Mouse (Mus musculus) telencephalon, adult 2 months (tissue): Measurements from ENCODE around the gene BC025920.
A peak's percentile ranks its signal among the peaks of the same experiment; 100 is the strongest.

Source experiments
- DNase-seq: peaks from one replicate; pipeline ENCODE4 v3.0.0-alpha.2; 2011; ENCODE audit warnings: low read depth, low spot score

Gene BC025920

DNA sequence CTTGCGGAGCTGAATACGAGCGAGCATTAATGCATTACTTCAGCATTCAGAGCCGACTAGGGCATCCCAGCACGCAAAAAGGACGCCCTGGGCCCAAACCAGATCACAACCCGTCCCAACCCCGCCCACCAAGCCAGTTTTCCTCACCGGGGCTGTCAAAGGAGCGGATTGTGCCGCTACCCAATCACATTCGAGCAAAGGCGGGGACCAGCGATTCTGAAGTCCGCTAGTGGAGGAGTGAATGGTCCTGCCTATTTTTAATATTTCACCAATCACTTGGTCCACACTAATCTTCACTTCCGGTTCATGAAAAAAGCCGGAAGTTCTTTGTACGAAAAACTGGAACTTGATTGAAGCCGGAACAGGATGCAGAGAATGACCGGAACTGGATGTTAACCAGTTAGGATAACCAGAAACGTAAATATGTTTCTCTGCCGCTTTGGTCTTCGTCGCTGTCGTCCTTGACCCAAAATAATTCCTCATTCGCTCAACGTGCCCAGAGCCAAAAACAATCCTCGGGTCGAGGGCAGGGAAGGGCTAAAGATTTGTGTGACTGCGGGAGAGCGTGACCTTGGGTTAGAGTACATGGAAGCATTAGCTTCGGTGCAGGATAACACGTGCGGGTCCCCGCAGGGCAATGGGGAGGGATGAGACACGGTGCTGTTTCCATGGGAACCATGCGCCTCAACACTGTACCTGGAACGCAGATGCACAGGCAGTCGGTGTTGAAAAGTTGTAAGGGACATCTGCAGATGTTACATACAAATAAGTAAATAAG, at the start of gene BC025920:
TSS of gene BC025920 (plus strand) at position 297 of the 778 bp plus-strand sequence.
- peak; percentile 99 for DNase-seq

- DNase-seq, result no peak
These were observed 49.8 kb upstream of the BC025920 start for GRCm38 (mm10) chr10:81556282-81556681.

DNA sequence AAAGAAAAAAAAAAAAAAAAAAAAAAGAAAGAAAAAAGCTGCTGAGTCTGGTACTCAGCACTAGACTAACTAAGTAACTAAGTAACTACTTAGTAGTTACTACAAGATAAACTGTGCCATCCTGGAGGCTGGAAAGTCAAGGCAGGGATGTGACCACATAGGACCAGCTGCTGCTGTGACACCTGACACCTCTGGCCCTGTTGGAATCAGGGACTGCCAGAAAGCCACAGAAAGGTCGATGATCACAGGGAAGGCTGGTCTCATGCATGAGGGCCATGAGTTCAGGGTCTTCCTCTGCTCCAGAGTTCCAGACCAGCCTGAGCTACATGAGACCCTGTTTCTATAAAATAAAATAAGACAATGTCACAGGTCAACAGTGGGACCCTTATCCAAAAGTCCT, 48.6 kb upstream of the BC025920 start:
- DNase-seq, result no peak

DNA sequence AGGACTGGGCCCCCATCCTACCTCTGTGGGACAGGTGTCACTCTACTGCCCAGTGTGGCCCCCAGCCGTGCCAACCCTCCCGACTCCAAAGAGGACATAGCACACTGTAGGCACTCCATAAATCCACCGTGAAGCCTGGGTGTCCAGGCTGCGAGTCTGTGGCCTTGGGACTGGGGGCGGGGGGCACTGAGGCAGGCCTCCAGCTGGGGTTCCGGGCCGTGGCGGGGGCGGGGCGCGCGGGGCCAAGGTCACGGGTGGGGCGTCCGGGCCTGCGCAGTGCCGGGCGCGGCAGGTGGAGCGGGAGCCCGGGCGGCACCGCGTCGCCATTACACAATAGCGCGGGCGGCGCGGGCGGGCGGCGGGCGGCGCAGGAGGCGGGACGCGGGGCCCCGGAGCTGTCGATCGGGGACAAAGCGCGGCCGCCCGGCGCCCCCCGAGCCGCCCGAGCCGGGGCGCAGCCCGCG, 46.9 kb upstream of the BC025920 start, which contains the start of gene Aes:
TSS of gene Aes (plus strand) at position 326 of the 464 bp plus-strand sequence.
- DNase-seq, result no peak

- DNase-seq, result no peak
These were observed 46.2 kb upstream of the BC025920 start for GRCm38 (mm10) chr10:81559627-81560539.

DNA sequence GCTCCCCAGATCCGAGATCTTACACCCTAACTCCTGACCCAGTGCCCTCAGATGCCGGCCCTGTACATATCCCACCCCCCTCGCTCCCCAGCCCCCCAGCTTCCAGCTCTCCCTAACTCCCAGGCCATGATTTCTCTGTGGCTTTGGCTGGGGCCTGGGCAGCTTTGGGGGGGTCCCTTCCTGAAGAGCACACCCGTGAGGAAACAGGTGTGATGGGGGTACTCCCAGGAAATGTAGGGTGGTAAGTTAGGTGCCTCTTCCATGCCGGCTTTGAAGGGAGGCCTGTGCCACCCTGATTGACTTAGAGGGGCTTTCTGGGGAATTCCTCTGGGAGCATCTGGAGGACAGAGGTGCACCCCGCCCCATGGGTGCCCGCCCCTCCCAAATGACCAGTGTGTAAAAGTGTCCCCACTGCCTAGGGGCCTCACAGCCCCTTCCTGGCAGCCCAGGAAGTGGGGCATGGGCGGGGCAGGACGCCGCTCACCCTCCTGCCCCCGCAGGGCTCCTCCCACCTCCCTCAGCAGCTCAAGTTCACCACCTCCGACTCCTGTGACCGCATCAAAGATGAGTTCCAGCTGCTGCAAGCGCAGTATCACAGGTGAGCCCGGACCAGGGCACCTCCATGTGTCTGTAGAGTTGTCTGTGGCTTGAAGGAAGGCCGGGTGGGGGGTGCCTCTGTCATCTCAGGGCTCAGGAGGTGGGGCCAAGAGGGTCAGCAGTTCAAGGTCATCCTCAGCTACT, 45.2 kb upstream of the BC025920 start:
- no peak for DNase-seq

DNA sequence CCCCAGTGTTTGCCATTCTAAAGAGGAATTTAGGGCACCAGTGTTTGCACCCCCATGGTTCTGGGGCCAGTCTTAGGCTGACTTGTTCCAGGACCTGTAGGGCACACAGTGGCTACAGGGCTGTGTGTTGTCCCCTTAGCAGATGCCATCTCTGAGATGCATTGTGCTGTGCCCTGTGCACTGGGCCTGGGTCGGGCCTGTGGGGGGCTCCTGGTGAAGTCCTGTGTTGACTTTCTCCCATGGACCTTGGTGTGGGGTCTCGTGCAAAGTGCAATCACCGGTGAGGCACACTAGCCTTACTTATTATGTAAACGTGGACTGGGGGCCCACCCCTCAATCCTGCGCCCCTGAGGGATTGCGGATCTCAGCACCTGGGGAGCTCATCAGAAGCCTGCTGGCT, 43.7 kb upstream of the BC025920 start:
- DNase-seq, result no peak

DNA sequence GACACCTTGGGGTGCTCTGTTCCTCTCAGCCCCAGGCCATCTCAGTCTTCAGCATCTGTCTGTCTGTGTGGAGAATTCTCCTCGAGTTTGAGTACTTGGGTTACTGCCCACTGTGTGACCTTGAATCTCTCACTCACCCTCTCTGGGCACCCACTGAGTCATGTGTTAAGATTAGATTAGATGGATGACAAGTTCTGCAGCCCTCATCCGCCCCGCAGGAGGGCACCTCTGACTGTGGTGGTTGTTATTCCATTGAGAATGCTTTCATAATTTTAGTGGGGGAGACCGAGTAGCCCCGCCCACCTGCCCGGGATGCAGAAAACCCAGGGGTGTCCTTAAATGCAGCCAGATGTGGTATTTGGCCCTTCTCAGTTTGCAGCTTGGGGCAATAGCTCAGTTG, 42.6 kb upstream of the BC025920 start:
- no peak for DNase-seq

GRCm38 (mm10) chr10:81564216-81564615, 41.9 kb upstream of the BC025920 start:
- no peak for DNase-seq

DNA sequence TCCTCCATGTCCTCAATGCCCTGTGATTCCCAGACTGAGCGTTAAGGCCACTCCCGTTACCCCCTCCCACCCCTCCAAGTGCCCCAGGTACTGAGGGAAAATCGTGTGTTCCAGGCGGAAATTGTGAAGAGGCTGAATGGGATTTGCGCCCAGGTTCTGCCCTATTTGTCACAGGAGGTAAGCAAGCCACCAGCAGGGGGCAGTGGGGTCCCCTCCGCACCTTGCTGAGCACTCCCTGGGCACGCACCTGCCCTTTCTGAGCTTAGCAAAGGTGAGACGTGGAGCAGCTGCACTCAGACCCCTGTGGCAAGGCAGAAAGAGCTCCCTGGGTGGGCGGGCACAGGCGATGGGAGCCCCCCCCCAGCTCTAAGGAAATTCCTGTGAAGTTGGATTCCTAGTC, 41.3 kb upstream of the BC025920 start:
- DNase-seq, result no peak

GRCm38 (mm10) chr10:81565257-81566228, 40.5 kb upstream of the BC025920 start:
- no peak for DNase-seq

GRCm38 (mm10) chr10:81568381-81569191, 37.5 kb upstream of the BC025920 start:
- no peak for DNase-seq

DNA sequence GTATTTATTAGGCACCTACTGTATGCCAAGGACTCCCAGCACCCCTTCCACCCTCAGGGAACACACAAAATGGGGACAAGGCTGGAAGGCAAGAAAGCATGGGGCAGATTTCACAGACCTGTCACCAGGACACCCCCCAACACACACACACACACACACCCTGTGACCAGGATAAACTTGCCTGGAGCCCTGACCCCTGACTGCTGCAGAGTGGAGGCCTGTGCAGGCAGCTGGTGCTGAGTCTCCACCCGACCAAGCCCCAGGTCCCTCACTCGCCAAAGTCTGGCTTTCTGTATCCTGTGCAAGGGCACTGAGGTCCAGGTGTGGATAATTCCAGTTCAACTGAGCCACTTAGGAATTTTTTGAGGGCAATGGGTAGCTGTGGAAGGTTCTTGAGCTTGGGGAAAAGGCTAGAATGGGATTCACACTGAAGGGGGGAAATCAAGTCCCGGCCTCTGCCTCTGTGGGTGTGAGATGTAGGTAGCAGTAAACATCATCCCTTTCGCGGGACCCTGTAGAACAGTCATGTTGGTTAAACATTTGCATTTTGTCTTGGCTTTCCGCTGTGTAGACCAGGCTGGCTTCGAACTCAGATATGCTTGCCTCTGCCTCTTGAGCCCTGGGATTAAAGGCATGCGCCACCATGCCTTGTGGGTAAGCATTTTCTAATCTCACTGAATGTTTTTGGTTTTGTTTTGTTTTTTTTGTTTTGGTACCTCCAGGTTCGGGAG, 36.4 kb upstream of the BC025920 start:
- DNase-seq, result no peak

DNA sequence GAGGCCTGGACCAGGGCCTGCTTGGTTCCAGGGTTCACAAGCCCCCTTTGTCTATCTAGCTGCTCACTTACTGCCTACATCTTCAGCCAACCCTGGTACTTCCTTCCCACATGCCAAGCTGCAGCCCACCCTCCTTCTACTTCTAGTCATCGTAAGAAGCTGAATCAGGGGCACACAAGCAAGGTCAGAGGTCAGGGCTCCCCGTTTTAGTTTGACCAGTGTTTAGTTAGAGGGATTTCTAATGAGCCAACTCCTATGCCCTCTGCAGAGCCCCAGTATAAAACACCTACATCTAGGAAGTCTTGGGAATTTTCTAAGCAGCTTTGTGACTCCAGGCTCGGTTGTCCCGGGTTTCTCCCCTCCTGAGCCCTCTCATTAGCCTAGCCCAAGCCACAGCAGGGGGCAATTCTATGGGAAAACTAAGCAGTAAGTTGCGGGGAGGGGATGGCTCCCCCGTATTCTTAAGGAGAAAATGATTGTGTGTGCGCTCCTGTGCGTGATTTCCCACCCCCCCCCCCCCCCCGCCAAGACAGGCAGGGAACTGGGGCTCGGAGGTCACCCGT, 35.8 kb upstream of the BC025920 start:
- no peak for DNase-seq

DNA sequence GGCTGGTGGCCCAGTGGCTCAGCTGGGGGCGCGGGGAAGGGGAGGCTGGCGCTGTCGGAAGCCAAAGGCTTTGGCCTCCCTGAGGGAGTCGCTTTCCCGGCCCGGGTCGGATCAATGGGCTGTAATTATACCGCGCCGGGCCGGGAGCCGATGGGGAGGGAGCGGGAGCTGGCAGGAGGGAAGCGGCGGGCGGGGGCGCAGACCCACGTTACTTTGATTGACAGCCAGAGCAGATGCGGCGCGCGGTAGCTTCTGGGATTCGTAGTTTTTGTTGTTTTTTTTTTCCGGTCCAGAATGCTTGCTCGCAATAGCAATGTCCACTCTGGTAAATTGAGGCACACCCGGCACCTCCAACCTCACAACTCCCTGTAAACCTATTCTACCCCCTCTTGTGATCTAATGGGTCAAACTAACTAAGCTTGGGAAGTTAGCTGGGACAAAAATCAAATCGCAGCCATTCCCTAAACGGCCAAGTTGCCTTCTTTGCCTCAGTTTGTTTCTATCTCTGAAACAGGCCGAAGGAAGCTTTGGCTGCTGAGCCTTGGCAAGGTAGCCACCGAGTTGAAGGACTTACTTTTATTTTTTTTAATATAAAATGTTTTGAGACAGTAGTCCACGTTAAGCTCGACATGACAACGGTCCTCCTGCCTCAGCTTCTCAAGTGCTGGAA, 35.1 kb upstream of the BC025920 start:
- peak; percentile 78 for DNase-seq

- peak; percentile 99 for DNase-seq
These were observed 34.6 kb upstream of the BC025920 start for GRCm38 (mm10) chr10:81571501-81571876.

DNA sequence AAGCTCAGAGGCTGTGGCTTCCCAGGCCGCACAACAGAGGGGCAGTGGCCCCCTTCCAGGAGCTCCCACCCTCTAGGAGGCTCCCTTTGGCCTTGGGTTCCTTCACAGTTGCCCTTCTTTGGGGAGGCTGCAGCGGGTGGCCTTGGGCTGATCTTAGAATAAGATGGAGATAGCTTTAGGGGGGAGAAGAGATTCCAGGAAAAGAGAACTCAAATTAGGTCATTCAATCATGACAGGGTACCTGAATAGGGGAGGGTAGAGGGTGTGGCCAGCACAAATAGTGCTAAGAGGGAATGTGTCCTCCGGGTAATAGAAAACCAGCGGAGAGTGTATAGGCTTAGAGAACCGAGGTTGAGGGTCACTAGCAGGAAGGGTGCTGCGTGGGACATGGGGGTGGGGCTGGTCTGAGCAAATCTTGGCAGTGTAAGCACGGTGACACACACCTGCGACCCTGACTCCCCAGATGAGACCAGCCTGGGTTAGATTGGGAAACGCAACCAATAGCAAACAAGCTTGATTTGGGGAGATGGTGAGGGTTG, 33.9 kb upstream of the BC025920 start:
- DNase-seq, result no peak

- no peak for DNase-seq
These were observed 33.1 kb upstream of the BC025920 start for GRCm38 (mm10) chr10:81572975-81573374.
